Mouse (Mus musculus) kidney, adult 10 weeks (tissue): ENCODE data around the gene Scaf11. TPM values are rescaled to one million over a fixed set of nuclear protein-coding genes. Genes with fewer than 3 reads are reported as not detected.

Experiments used
- polyA plus RNA-seq: library from polyadenylated mRNA; stranded (reverse); fragments of 350-450 nt; fragmentation: Illumina TruSeq; extraction: RNeasy Lipid Tissue Mini Kit (QIAGEN cat#74804); gene quantifications from one replicate; pipeline ENCODE4 v1.2.3, GENCODE M21; 2014; ENCODE audit warnings: low read depth, low replicate concordance

Gene Scaf11
- polyA plus RNA-seq = 116 TPM

DNA sequence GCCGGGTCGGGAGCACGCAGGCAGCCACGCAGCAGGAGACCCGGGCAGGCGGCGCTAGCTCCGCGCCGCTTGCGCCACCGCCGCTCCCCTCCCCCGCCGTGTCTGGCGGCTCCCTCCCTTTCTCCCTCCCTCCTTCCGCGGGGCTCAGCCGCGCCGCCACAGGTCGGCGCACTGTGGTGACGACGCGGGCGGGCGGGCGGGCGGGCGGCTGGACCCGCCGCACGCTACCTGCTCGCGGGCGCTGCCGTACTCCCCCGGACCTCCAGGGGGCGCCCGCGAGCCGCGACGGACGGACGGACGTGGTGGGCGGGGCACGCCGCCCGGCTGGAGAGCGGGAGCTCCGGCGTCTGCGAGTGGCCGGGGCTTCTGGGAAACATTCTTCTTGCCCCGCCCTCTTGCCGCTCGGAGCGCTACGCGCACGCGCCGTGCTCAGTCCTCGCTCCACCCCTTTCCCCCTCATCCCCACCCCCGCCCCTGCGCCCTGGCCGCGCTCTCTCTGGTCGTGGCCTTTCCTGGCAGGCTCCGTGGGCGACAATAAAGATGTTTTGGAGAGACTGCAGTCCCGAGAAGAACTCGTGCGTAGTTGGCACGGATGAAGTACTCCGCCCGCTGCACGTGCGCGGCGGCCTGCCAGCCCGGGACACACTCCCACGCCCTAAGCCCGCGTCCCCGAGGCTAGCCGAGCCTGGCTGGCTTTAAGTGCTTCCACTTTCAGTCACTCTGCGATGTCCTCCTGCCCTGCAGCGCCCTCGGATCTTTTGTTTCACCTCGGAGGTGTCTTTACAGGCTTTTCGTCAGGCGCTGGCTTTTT is at the start of gene Scaf11:
Gene Scaf11, minus strand, starts transcription at position 114 of the 811 bp plus-strand sequence.

Other genes with a start within 250 kb of the Scaf11 start
- 28.3 TPM for gene Arid2, start 173.3 kb downstream of the Scaf11 start, polyA plus RNA-seq
- 3.0 TPM for gene Slc38a1, start 182.1 kb upstream of the Scaf11 start, polyA plus RNA-seq
- gene Slc38a2, start 238.9 kb upstream of the Scaf11 start, polyA plus RNA-seq = 69.2 TPM